In the genomic region with DNA sequence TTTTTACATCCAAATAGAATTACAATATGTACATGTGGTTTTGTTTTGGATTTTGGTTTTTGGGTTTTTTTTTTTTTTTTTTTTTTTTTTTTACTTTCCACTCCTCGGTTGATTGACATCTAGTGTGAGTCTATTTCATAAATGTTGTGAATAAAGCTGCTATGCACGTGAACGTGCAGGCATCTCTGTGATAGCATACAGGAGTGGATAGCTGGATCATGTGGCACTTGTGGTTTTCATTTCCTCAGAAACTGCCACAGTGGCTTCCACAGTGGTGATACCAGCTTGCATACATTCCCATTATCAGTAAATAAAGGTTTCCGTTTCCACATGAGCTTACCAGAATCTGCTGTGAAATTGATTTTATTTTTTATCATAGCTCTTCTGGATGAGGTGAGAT, we compare ENCODE assay signal across 27 mouse cellular contexts.
A peak's percentile ranks its signal among the peaks of the same experiment; 100 is the strongest.
DNase-seq lines count a peak whose midpoint lies in the region; ATAC-seq lines count a peak whose summit lies in the region.
"Had no signal": no experiment of that assay in that cellular context is flagged by ENCODE, and none has a peak within 500 bp of the region (broad histone marks: within the 10 kb centered on the region; RNA-seq: fewer than 3 reads in every experiment).

No protein-coding gene starts in this region.

- H3K9me3 ChIP-seq in liver, embryonic 12.5 days (replicated peaks): no peaks in the 10 kb centered on the region
- no peaks in the 10 kb centered on the region for H3K9me3 ChIP-seq in embryonic facial prominence, embryonic 10.5 days
- H3K9me3 ChIP-seq in neural tube, embryonic 15.5 days (replicated peaks): no peaks in the 10 kb centered on the region
- H3K9me3 ChIP-seq in hindbrain, embryonic 14.5 days (ENCODE audit: control insufficient read depth, low read length): no peaks in the 10 kb centered on the region
- H3K9me3 ChIP-seq: embryonic facial prominence, embryonic 13.5 days; forebrain, embryonic 12.5 days; forebrain, embryonic 15.5 days; G1E; hindbrain, embryonic 15.5 days had no signal

- H3K4me1 ChIP-seq in liver, embryonic 12.5 days: no peaks in the 10 kb centered on the region
- no peaks in the 10 kb centered on the region for H3K4me1 ChIP-seq in embryonic facial prominence, embryonic 10.5 days
- H3K4me1 ChIP-seq in neural tube, embryonic 15.5 days: no peaks in the 10 kb centered on the region
- no peaks in the 10 kb centered on the region for H3K4me1 ChIP-seq in hindbrain, embryonic 14.5 days (replicated peaks; ENCODE audit: control insufficient read depth, insufficient read depth, low read length)
- H3K4me1 ChIP-seq: embryonic facial prominence, embryonic 13.5 days; forebrain, embryonic 12.5 days; forebrain, embryonic 15.5 days; hindbrain, embryonic 15.5 days had no signal

- no peak for ATAC-seq in liver, embryonic 12.5 days
- ATAC-seq in granulocyte monocyte progenitor cell, adult 5-6 weeks (replicated peaks; ENCODE audit: poor library complexity, severe bottlenecking): peak; percentile 87
- ATAC-seq in megakaryocyte progenitor cell, adult 5-6 weeks (replicated peaks; ENCODE audit: poor library complexity): peak; percentile 99
- no peak for ATAC-seq in neural tube, embryonic 15.5 days (ENCODE audit: low FRiP score)
- ATAC-seq in hindbrain, embryonic 14.5 days (ENCODE audit: low FRiP score): no peak
- ATAC-seq: activated CD4-positive, CD25-positive, alpha-beta regulatory T cell, adult 4 months; forebrain, embryonic 15.5 days had no signal

- H3K4me3 ChIP-seq in liver, embryonic 12.5 days: no peak overlapping the region
- no peak overlapping the region for H3K4me3 ChIP-seq in embryonic facial prominence, embryonic 10.5 days
- H3K4me3 ChIP-seq in neural tube, embryonic 15.5 days (replicated peaks): no peak overlapping the region
- no peak overlapping the region for H3K4me3 ChIP-seq in hindbrain, embryonic 14.5 days (replicated peaks; ENCODE audit: low read length)
- H3K4me3 ChIP-seq: embryonic facial prominence, embryonic 13.5 days; erythroblast, embryonic 14.5 days; forebrain, embryonic 12.5 days; forebrain, embryonic 15.5 days; hindbrain, embryonic 15.5 days had no signal

- H3K4me2 ChIP-seq in liver, embryonic 12.5 days: no peak overlapping the region
- H3K4me2 ChIP-seq in neural tube, embryonic 15.5 days: no peak overlapping the region
- H3K4me2 ChIP-seq in hindbrain, embryonic 14.5 days (replicated peaks): no peak overlapping the region
- H3K4me2 ChIP-seq: embryonic facial prominence, embryonic 13.5 days; forebrain, embryonic 12.5 days; forebrain, embryonic 15.5 days; heart, embryonic 11.5 days; hindbrain, embryonic 15.5 days had no signal

- peak; percentile 3 for DNase-seq in liver
- DNase-seq in MEL-GATA-1-ER (ENCODE audit: extremely low read depth, low read depth): peak; percentile 23
- DNase-seq in embryonic facial prominence, embryonic 10.5 days (ENCODE audit: low spot score): no peak
- no peak for DNase-seq in hindbrain, embryonic 14.5 days (ENCODE audit: low spot score)
- DNase-seq: adrenal gland, adult 8-10 months; adrenal gland, postnatal 25 days; B cell, adult 2 months; cerebellum, adult 18-20 months; cerebellum, adult 9-10 months; cerebellum, postnatal 14 days; gastrocnemius, postnatal 10 days; gastrocnemius, postnatal 36 days; heart, adult 11 months; heart, postnatal 36 days had no signal

- H3K27me3 ChIP-seq in liver, embryonic 12.5 days (replicated peaks): no peaks in the 10 kb centered on the region
- no peaks in the 10 kb centered on the region for H3K27me3 ChIP-seq in embryonic facial prominence, embryonic 10.5 days (replicated peaks; ENCODE audit: low read depth, poor library complexity, severe bottlenecking)
- H3K27me3 ChIP-seq in neural tube, embryonic 15.5 days (replicated peaks): no peaks in the 10 kb centered on the region
- no peaks in the 10 kb centered on the region for H3K27me3 ChIP-seq in hindbrain, embryonic 14.5 days (ENCODE audit: control insufficient read depth, insufficient read depth, low read length)
- H3K27me3 ChIP-seq: CH12.LX; embryonic facial prominence, embryonic 13.5 days; forebrain, embryonic 12.5 days; forebrain, embryonic 15.5 days; hindbrain, embryonic 15.5 days had no signal

- WGBS in liver, embryonic 12.5 days (ENCODE audit: insufficient replicate concordance): 18% methylated on average over 4 of the region's 4 CpGs
- 88% methylated on average over 4 of the region's 4 CpGs for WGBS in embryonic facial prominence, embryonic 10.5 days
- 86% methylated on average over 4 of the region's 4 CpGs for WGBS in neural tube, embryonic 15.5 days
- 91% methylated on average over 4 of the region's 4 CpGs for WGBS in hindbrain, embryonic 14.5 days

- H3K27ac ChIP-seq in liver, embryonic 12.5 days: no peak overlapping the region
- no peak overlapping the region for H3K27ac ChIP-seq in embryonic facial prominence, embryonic 10.5 days (replicated peaks)
- no peak overlapping the region for H3K27ac ChIP-seq in neural tube, embryonic 15.5 days (replicated peaks)
- H3K27ac ChIP-seq in hindbrain, embryonic 14.5 days: no peak overlapping the region
- H3K27ac ChIP-seq: embryonic facial prominence, embryonic 13.5 days; forebrain, embryonic 12.5 days; forebrain, embryonic 15.5 days; hindbrain, embryonic 15.5 days had no signal

- H3K9ac ChIP-seq in liver, embryonic 12.5 days: no peak overlapping the region
- H3K9ac ChIP-seq in neural tube, embryonic 15.5 days (replicated peaks): no peak overlapping the region
- no peak overlapping the region for H3K9ac ChIP-seq in hindbrain, embryonic 14.5 days
- H3K9ac ChIP-seq: embryonic facial prominence, embryonic 13.5 days; forebrain, embryonic 12.5 days; forebrain, embryonic 15.5 days; hindbrain, embryonic 15.5 days had no signal

- no peaks in the 10 kb centered on the region for H3K36me3 ChIP-seq in liver, embryonic 12.5 days
- H3K36me3 ChIP-seq in embryonic facial prominence, embryonic 10.5 days (replicated peaks): no peaks in the 10 kb centered on the region
- no peaks in the 10 kb centered on the region for H3K36me3 ChIP-seq in neural tube, embryonic 15.5 days
- no peaks in the 10 kb centered on the region for H3K36me3 ChIP-seq in hindbrain, embryonic 14.5 days (replicated peaks; ENCODE audit: control insufficient read depth, insufficient read depth)
- H3K36me3 ChIP-seq: embryonic facial prominence, embryonic 13.5 days; forebrain, embryonic 12.5 days; forebrain, embryonic 15.5 days; G1E; hindbrain, embryonic 15.5 days had no signal

Comparison
In these comparisons a context has a peak if more than half of its experiments do, and no peak if none do; other contexts are left out.
1. DNase-seq: peak in liver (single experiment) and MEL-GATA-1-ER (single experiment); none in embryonic facial prominence, embryonic 10.5 days (single experiment) and hindbrain, embryonic 14.5 days (single experiment).
2. ATAC-seq: peak in granulocyte monocyte progenitor cell, adult 5-6 weeks (single experiment) and megakaryocyte progenitor cell, adult 5-6 weeks (single experiment); none in liver, embryonic 12.5 days (single experiment), neural tube, embryonic 15.5 days (single experiment) and hindbrain, embryonic 14.5 days (single experiment).